Mouse (Mus musculus) MEL (cell line): ENCODE data around the gene Gjb4. TPM values are rescaled to one million over a fixed set of nuclear protein-coding genes. Genes with fewer than 3 reads are reported as not detected.

Experiments used
- DNase-seq: peaks from one replicate; pipeline ENCODE4 v3.0.0; 2011; ENCODE audit warnings: low read depth, low spot score
- H3K27ac ChIP-seq: 2 replicates; pipeline ENCODE4 v1.5.1; 2012; ENCODE audit warnings: low read depth, mild to moderate bottlenecking, control low read depth, low read length, moderate library complexity; ENCODE audit not compliant: control insufficient read depth
- H3K27me3 ChIP-seq, 2 experiments: fragments of 150-350 bp in 1 of 2; sonication (generic) in 1 of 2; 2 replicates each; pipeline ENCODE4 v1.6.1; 2012; ENCODE audit warnings: low read length in 2 of 2, mild to moderate bottlenecking in 2 of 2, improper control_type of control experiment in 1 of 2, moderate library complexity in 1 of 2; ENCODE audit not compliant: insufficient read depth in 2 of 2, control insufficient read depth in 1 of 2
- H3K36me3 ChIP-seq, 2 experiments: 2 replicates each; pipeline ENCODE4 v1.6.1; 2012 to 2014; ENCODE audit warnings: low read length in 2 of 2, improper control_type of control experiment in 1 of 2, inconsistent platforms in 1 of 2, mild to moderate bottlenecking in 1 of 2; ENCODE audit not compliant: insufficient read depth in 2 of 2, control insufficient read depth in 1 of 2
- H3K4me1 ChIP-seq, 2 experiments: fragments of 150-350 bp in 1 of 2; sonication (generic) in 1 of 2; 2 replicates each; pipeline ENCODE4 v1.6.1; 2012; ENCODE audit warnings: low read length in 2 of 2, improper control_type of control experiment in 1 of 2, mild to moderate bottlenecking in 1 of 2; ENCODE audit not compliant: insufficient read depth in 2 of 2, control insufficient read depth in 1 of 2
- H3K4me3 ChIP-seq, 2 experiments: fragments of 150-350 bp in 1 of 2; sonication (generic) in 1 of 2; 2 replicates each; pipeline ENCODE4 v1.5.1; 2012; ENCODE audit warnings: low read depth in 2 of 2, low read length in 2 of 2, mild to moderate bottlenecking in 2 of 2, moderate library complexity in 2 of 2, control low read depth in 1 of 2, improper control_type of control experiment in 1 of 2; ENCODE audit not compliant: control insufficient read depth in 1 of 2, insufficient read depth in 1 of 2
- H3K79me2 ChIP-seq: 2 replicates; pipeline ENCODE4 v1.6.1; 2012; ENCODE audit warnings: mild to moderate bottlenecking, low read length, moderate library complexity; ENCODE audit not compliant: control insufficient read depth, poor library complexity, insufficient read depth
- H3K9ac ChIP-seq: 2 replicates; pipeline ENCODE4 v1.6.1; 2012; ENCODE audit warnings: low read depth, mild to moderate bottlenecking, control low read depth, low read length, moderate library complexity; ENCODE audit not compliant: control insufficient read depth, poor library complexity, severe bottlenecking
- H3K9me3 ChIP-seq: fragments of 150-350 bp; sonication (generic); replicated peaks from 2 replicates; pipeline ENCODE4 v1.6.1; 2012; ENCODE audit warnings: mild to moderate bottlenecking, low read length, improper control_type of control experiment, moderate library complexity; ENCODE audit not compliant: insufficient read depth
- CHD1 ChIP-seq: IDR thresholded peaks from 2 replicates; pipeline ENCODE4 v1.6.1; 2012; ENCODE audit warnings: low read depth, mild to moderate bottlenecking, inconsistent platforms, low read length, improper control_type of control experiment
- CTCF ChIP-seq, 3 experiments: IDR thresholded peaks in 2 of 3; conservative IDR thresholded peaks in 1 of 3; 2 replicates each; pipeline ENCODE4 v1.5.1; 2011 to 2012; ENCODE audit warnings: low read length in 3 of 3, low read depth in 2 of 3, mild to moderate bottlenecking in 2 of 3, improper control_type of control experiment in 1 of 3, inconsistent platforms in 1 of 3, mixed read lengths in 1 of 3, moderate library complexity in 1 of 3; ENCODE audit not compliant: control insufficient read depth in 1 of 3, insufficient read depth in 1 of 3, poor library complexity in 1 of 3, severe bottlenecking in 1 of 3
- ELF1 ChIP-seq: IDR thresholded peaks from 2 replicates; pipeline ENCODE4 v1.6.1; 2014; ENCODE audit warnings: low read depth, mild to moderate bottlenecking, inconsistent platforms, low read length, improper control_type of control experiment, moderate library complexity
- EP300 ChIP-seq, 2 experiments: IDR thresholded peaks; 2 replicates each; pipeline ENCODE4 v1.6.1; 2011; ENCODE audit warnings: improper control_type of control experiment in 2 of 2, low read length in 2 of 2, low read depth in 1 of 2, mild to moderate bottlenecking in 1 of 2
- GATA1 ChIP-seq: IDR thresholded peaks from 2 replicates; pipeline ENCODE4 v1.6.1; 2011; ENCODE audit warnings: low read depth, low read length, improper control_type of control experiment
- HCFC1 ChIP-seq: IDR thresholded peaks from 2 replicates; pipeline ENCODE4 v1.6.1; 2012; ENCODE audit warnings: low read depth, mild to moderate bottlenecking, inconsistent platforms, low read length, improper control_type of control experiment, moderate library complexity
- KAT2A ChIP-seq: conservative IDR thresholded peaks from 2 replicates; pipeline ENCODE4 v1.6.1; 2012; ENCODE audit warnings: low read depth, low read length, improper control_type of control experiment, inconsistent platforms
- MAZ ChIP-seq: IDR thresholded peaks from 2 replicates; pipeline ENCODE4 v1.6.1; 2012; ENCODE audit warnings: low read depth, mild to moderate bottlenecking, inconsistent platforms, low read length, improper control_type of control experiment
- MEF2A ChIP-seq: IDR thresholded peaks from 2 replicates; pipeline ENCODE4 v1.6.1; 2014; ENCODE audit warnings: low read depth, mild to moderate bottlenecking, inconsistent platforms, low read length, improper control_type of control experiment; ENCODE audit not compliant: poor library complexity, insufficient replicate concordance, severe bottlenecking; ENCODE audit errors: extremely low read depth
- MYC ChIP-seq: IDR thresholded peaks from 2 replicates; pipeline ENCODE4 v1.6.1; 2011; ENCODE audit warnings: low read depth, mild to moderate bottlenecking, low read length, improper control_type of control experiment, moderate library complexity
- POLR2A ChIP-seq, 2 experiments: IDR thresholded peaks; 2 replicates each; pipeline ENCODE4 v1.6.1; 2011 to 2012; ENCODE audit warnings: low read length in 2 of 2, mild to moderate bottlenecking in 2 of 2, control low read depth in 1 of 2, improper control_type of control experiment in 1 of 2, low read depth in 1 of 2, moderate library complexity in 1 of 2; ENCODE audit not compliant: control insufficient read depth in 1 of 2, insufficient read depth in 1 of 2, poor library complexity in 1 of 2
- RAD21 ChIP-seq: IDR thresholded peaks from 2 replicates; pipeline ENCODE4 v1.6.1; 2011; ENCODE audit warnings: mild to moderate bottlenecking, low read depth, low read length, improper control_type of control experiment
- TAL1 ChIP-seq: IDR thresholded peaks from 2 replicates; pipeline ENCODE4 v1.6.1; 2012; ENCODE audit warnings: mild to moderate bottlenecking, inconsistent platforms, low read length, moderate library complexity, mixed read lengths
- TBP ChIP-seq: IDR thresholded peaks from 2 replicates; pipeline ENCODE4 v1.8.0; 2011; ENCODE audit warnings: low read depth, low read length, improper control_type of control experiment
- UBTF ChIP-seq: IDR thresholded peaks from 2 replicates; pipeline ENCODE4 v1.6.1; 2012; ENCODE audit warnings: low read depth, mild to moderate bottlenecking, inconsistent platforms, low read length, improper control_type of control experiment, moderate library complexity, borderline replicate concordance; ENCODE audit not compliant: insufficient read depth
- USF2 ChIP-seq, 2 experiments: IDR thresholded peaks; 2 replicates each; pipeline ENCODE4 v1.6.1; 2011 to 2012; ENCODE audit warnings: improper control_type of control experiment in 2 of 2, low read length in 2 of 2, borderline replicate concordance in 1 of 2, inconsistent platforms in 1 of 2, low read depth in 1 of 2, mild to moderate bottlenecking in 1 of 2; ENCODE audit not compliant: insufficient read depth in 1 of 2
- ZC3H11A ChIP-seq: IDR thresholded peaks from 2 replicates; pipeline ENCODE4 v1.6.1; 2012; ENCODE audit warnings: low read depth, mild to moderate bottlenecking, inconsistent platforms, low read length, improper control_type of control experiment
- polyA plus RNA-seq, 2 experiments: library from polyadenylated mRNA; stranded (reverse) in 1 of 2; unstranded in 1 of 2; fragments of >175 nt in 1 of 2; fragments of >200 nt in 1 of 2; gene quantifications; 2 replicates each; pipeline versions ENCODE4 v1.2.1 to v1.2.4; 2012; ENCODE audit warnings: low replicate concordance in 2 of 2, low read depth in 1 of 2; ENCODE audit not compliant: insufficient read length in 2 of 2, insufficient read depth in 1 of 2, missing spikeins in 1 of 2
- total RNA-seq: library from RNA; depleted of rRNA; stranded (reverse); fragments of 300-350 nt; gene quantifications from 2 replicates; pipeline ENCODE4 v1.2.3, GENCODE M21; 2012

Gjb4 gene
- total and polyA plus RNA-seq, 3 experiments = not detected

GRCm38 (mm10) chr4:127327258-127327657 is 26.6 kb downstream of the Gjb4 start:
- TF ChIP-seq POLR2A (IDR thresholded peaks at IDR 0.05; ENCODE audit: control insufficient read depth in 1 of 2, insufficient read depth in 1 of 2, low read depth in 1 of 2, low read length in 2 of 2, poor library complexity in 1 of 2) = no peak
- TF ChIP-seq KAT2A = no peak
- no peak for TF ChIP-seq MEF2A
- TF ChIP-seq TBP = no peak
- no peak for TF ChIP-seq UBTF
- Histone ChIP-seq H3K79me2 (no peaks in the 10 kb centered on the region), H3K9me3 (no peaks in the 10 kb centered on the region), H3K4me1 (no peaks in the 10 kb centered on the region), H3K9ac (no peak overlapping the region), H3K4me3 (no peak overlapping the region), H3K27me3 (no peaks in the 10 kb centered on the region), H3K36me3 (no peaks in the 10 kb centered on the region), H3K27ac (no peak overlapping the region)
- no peak for DNase-seq

DNA sequence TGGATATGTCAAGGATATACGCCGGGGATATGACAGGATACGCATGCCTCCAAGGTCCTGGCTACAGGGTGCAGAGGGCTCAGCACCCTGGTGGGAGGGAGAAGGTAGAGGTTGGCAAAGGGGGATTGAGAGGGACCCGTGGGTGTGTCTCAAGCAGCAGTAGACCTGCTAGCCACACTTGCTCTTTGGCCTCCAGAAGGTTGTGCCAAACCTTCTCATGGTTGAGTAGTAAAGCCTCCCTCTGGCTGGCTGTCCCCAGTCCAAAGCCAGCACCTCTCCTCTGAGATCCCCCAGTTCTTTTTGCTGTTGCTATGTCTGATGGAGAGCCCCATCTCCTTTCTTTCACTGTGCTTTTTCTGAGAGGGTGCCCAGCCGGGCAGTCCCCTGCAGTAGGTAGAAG is 28.6 kb downstream of the Gjb4 start:
- TF ChIP-seq RAD21 (no peak), CTCF (IDR thresholded peaks at IDR 0.05 in 2 of 3, conservative IDR thresholded peaks at IDR 0.05 in 1 of 3; ENCODE audit: control insufficient read depth in 1 of 3, insufficient read depth in 1 of 3, low read depth in 2 of 3, low read length in 3 of 3, poor library complexity in 1 of 3, severe bottlenecking in 1 of 3) (no peak), TAL1 (no peak), GATA1 (no peak), USF2 (IDR thresholded peaks at IDR 0.05; ENCODE audit: borderline replicate concordance in 1 of 2, insufficient read depth in 1 of 2, low read depth in 1 of 2, low read length in 2 of 2) (no peak), TBP (no peak), KAT2A (no peak), ELF1 (no peak), HCFC1 (no peak), CHD1 (no peak), MAZ (no peak), ZC3H11A (no peak), EP300 (IDR thresholded peaks at IDR 0.05; ENCODE audit: low read depth in 1 of 2, low read length in 2 of 2) (no peak), MYC (no peak)
- DNase-seq = no peak
- no peak overlapping the region for H3K4me3 ChIP-seq
- H3K27me3 ChIP-seq = no peaks in the 10 kb centered on the region
- no peaks in the 10 kb centered on the region for H3K79me2 ChIP-seq
- H3K4me1 ChIP-seq = no peaks in the 10 kb centered on the region
- no peaks in the 10 kb centered on the region for H3K9me3 ChIP-seq
- no peak overlapping the region for H3K9ac ChIP-seq
- no peak overlapping the region for H3K27ac ChIP-seq
- H3K36me3 ChIP-seq = no peaks in the 10 kb centered on the region
